Mouse (Mus musculus): ENCODE measurements at regions not wholly inside any gene's neighbourhood (a gene's known extent, or its start where the extent isn't known, plus 50 kb on each side); places are given as distances from the start of the nearest gene placed in this dataset.

DNA sequence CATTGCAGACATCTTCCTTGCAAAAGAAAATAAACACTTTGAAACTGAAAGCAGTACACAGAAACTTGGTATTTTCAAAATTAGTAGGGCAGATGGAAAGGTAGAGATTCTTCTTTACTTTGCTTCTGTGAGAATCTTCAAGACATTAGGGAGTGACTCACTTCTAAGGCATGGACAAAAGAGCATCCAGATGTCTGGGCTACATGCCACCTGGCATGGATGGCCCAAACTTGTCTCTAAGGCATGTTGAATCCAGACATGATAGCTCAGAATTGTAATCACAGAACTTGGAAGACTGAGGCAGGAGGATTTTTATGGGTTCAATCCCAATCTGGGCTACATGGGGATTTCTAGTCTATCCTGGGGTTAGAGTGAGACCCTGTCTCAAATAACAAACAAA is 58.4 kb downstream of the Ly6f start:
- no peaks in the 10 kb centered on the region for H3K27me3 ChIP-seq (ENCODE audit: control insufficient read depth in 1 of 2, insufficient read depth in 2 of 2, low read length in 2 of 2)
- H3K9me3 ChIP-seq (replicated peaks; ENCODE audit: insufficient read depth, low read length), result no peaks in the 10 kb centered on the region
- TF ChIP-seq KAT2A (conservative IDR thresholded peaks at IDR 0.05; ENCODE audit: low read depth, low read length), result no peak
- TF ChIP-seq MAX (IDR thresholded peaks at IDR 0.05; ENCODE audit: low read length), result no peak
- TF ChIP-seq SMC3 (IDR thresholded peaks at IDR 0.05; ENCODE audit: low read depth, low read length), result no peak
- no peak for TF ChIP-seq RCOR1 (IDR thresholded peaks at IDR 0.05; ENCODE audit: low read depth, low read length)
- no peak for TF ChIP-seq CHD1 (IDR thresholded peaks at IDR 0.05; ENCODE audit: low read depth, low read length)
- no peak for TF ChIP-seq GABPA (IDR thresholded peaks at IDR 0.05; ENCODE audit: low read depth, low read length)
- no peak for TF ChIP-seq ZNF384 (IDR thresholded peaks at IDR 0.05; ENCODE audit: low read depth, low read length)
- no peak for TF ChIP-seq MYC (IDR thresholded peaks at IDR 0.05; ENCODE audit: low read depth, low read length)
- no peak for TF ChIP-seq E2F4 (IDR thresholded peaks at IDR 0.05; ENCODE audit: borderline replicate concordance, low read depth, low read length)
- no peak for TF ChIP-seq ZC3H11A (IDR thresholded peaks at IDR 0.05; ENCODE audit: low read depth, low read length)
- no peak for TF ChIP-seq UBTF (IDR thresholded peaks at IDR 0.05; ENCODE audit: borderline replicate concordance, insufficient read depth, low read depth, low read length)
- TF ChIP-seq GATA1 (IDR thresholded peaks at IDR 0.05; ENCODE audit: low read depth, low read length), result no peak
- TF ChIP-seq ELF1 (IDR thresholded peaks at IDR 0.05; ENCODE audit: low read depth, low read length), result no peak
- TF ChIP-seq MEF2A (IDR thresholded peaks at IDR 0.05; ENCODE audit: extremely low read depth, insufficient replicate concordance, low read depth, low read length, poor library complexity, severe bottlenecking), result no peak
- no peak for TF ChIP-seq CHD2 (IDR thresholded peaks at IDR 0.05; ENCODE audit: low read length)
- no peak for TF ChIP-seq CTCF (IDR thresholded peaks at IDR 0.05 in 2 of 3, conservative IDR thresholded peaks at IDR 0.05 in 1 of 3; ENCODE audit: control insufficient read depth in 1 of 3, insufficient read depth in 1 of 3, low read depth in 2 of 3, low read length in 3 of 3, poor library complexity in 1 of 3, severe bottlenecking in 1 of 3)
- TF ChIP-seq USF1 (IDR thresholded peaks at IDR 0.05; ENCODE audit: low read depth, low read length), result no peak
- TF ChIP-seq POLR2AphosphoS2 (IDR thresholded peaks at IDR 0.05; ENCODE audit: low read length), result no peak
- DNase-seq (ENCODE audit: low read depth, low spot score), result no peak
- no peak overlapping the region for H3K9ac ChIP-seq (ENCODE audit: control insufficient read depth, low read depth, low read length, poor library complexity, severe bottlenecking)
- no peaks in the 10 kb centered on the region for H3K79me2 ChIP-seq (ENCODE audit: control insufficient read depth, insufficient read depth, low read length, poor library complexity)
- no peak overlapping the region for H3K4me3 ChIP-seq (ENCODE audit: control insufficient read depth in 1 of 2, insufficient read depth in 1 of 2, low read depth in 2 of 2, low read length in 2 of 2)
- no peaks in the 10 kb centered on the region for H3K4me1 ChIP-seq (ENCODE audit: control insufficient read depth in 1 of 2, insufficient read depth in 2 of 2, low read length in 2 of 2)
- H3K36me3 ChIP-seq (ENCODE audit: control insufficient read depth in 1 of 2, insufficient read depth in 2 of 2, low read length in 2 of 2), result no peaks in the 10 kb centered on the region
- no peak overlapping the region for H3K27ac ChIP-seq (ENCODE audit: control insufficient read depth, low read depth, low read length)

DNA sequence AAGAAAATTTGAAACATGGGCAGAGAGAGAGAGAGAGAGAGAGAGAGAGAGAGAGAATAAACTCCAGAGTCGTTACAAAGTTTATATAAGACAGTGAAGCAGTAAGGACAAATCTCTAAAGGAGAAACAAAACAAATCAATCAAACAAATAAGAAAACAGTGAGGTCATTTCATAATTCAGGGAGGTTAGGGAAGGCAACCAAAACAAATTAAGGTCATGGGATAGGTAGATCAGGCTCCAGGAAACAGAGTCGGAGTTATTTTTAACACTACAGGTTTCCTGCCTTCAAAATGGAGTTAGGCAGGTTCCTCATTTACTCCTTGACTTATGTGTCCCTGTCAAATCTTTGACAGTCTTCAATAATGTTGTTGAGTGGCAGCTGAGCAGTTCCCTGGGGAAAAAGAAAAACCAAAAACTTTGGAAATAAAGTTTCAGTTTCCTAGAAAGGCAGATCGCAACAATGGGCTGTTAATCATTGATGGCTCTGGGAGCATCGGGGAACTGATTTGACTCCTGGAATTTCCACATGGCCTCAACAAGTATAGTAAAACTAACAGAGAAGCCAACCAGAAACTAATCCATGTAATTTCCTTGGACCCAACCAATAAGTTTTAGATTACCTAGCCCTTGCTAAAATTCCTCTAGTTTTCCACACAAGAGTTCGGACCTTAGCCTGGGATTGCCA is 88.0 kb downstream of the Ly6f start:
- H3K4me1 ChIP-seq (ENCODE audit: control insufficient read depth in 1 of 2, insufficient read depth in 2 of 2, low read length in 2 of 2), result no peaks in the 10 kb centered on the region
- H3K79me2 ChIP-seq (ENCODE audit: control insufficient read depth, insufficient read depth, low read length, poor library complexity), result no peaks in the 10 kb centered on the region
- no peak for DNase-seq (ENCODE audit: low read depth, low spot score)
- H3K27ac ChIP-seq (ENCODE audit: control insufficient read depth, low read depth, low read length), result no peak overlapping the region
- no peaks in the 10 kb centered on the region for H3K9me3 ChIP-seq (replicated peaks; ENCODE audit: insufficient read depth, low read length)
- H3K4me3 ChIP-seq (ENCODE audit: control insufficient read depth in 1 of 2, insufficient read depth in 1 of 2, low read depth in 2 of 2, low read length in 2 of 2), result no peak overlapping the region
- H3K9ac ChIP-seq (ENCODE audit: control insufficient read depth, low read depth, low read length, poor library complexity, severe bottlenecking), result no peak overlapping the region
- TF ChIP-seq RCOR1 (IDR thresholded peaks at IDR 0.05; ENCODE audit: low read depth, low read length), result no peak
- no peak for TF ChIP-seq POLR2AphosphoS2 (IDR thresholded peaks at IDR 0.05; ENCODE audit: low read length)
- H3K36me3 ChIP-seq (ENCODE audit: control insufficient read depth in 1 of 2, insufficient read depth in 2 of 2, low read length in 2 of 2), result no peaks in the 10 kb centered on the region
- H3K27me3 ChIP-seq (ENCODE audit: control insufficient read depth in 1 of 2, insufficient read depth in 2 of 2, low read length in 2 of 2), result no peaks in the 10 kb centered on the region

Measured in MEL (cell line).